Mouse (Mus musculus) layer of hippocampus, adult 8-10 months (tissue): ENCODE data around the gene Prss40. TPM values are rescaled to one million over a fixed set of nuclear protein-coding genes. Genes with fewer than 3 reads are reported as not detected.

Source experiments
- DNase-seq, 2 experiments: peaks; one replicate each; pipeline ENCODE4 v3.0.0; 2022; ENCODE audit warnings: low spot score in 2 of 2
- total RNA-seq, 4 experiments: library from RNA; stranded (reverse); gene quantifications; 2 replicates each; pipeline ENCODE4 v1.2.4; 2022

Prss40 gene
- not detected for total RNA-seq

DNA sequence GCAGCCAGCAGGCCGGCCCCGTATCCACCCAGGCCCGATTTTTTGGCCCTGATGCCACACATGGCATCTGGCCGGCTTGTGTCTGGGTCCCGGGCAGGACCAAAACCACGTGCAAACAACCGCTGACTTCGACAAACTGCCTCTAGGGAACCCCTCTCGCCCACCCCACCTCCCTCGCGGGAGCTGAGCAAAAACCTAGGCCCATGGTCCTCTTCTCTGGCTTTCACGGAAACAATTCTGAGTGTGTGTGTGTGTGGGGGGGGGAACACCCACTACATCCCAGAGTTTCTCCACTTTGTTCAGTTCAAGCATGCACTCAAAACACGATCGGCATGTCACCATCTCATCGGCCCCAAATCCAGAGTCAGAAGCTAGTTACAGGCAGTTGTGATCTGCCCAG, at the start of gene Prss40:
Gene Prss40, minus strand, starts transcription at position 101 of the 400 bp plus-strand sequence.
- no peak for DNase-seq

GRCm38 (mm10) chr1:34602363-34602762, 41.6 kb upstream of the Prss40 start:
- peak in 1 of 2 experiments; percentile 69 for DNase-seq

GRCm38 (mm10) chr1:34601323-34602047, 40.7 kb upstream of the Prss40 start:
- no peak for DNase-seq

- no peak for DNase-seq
Observed at GRCm38 (mm10) chr1:34600000-34600399, 39.3 kb upstream of the Prss40 start.

- DNase-seq: no peak
Observed at GRCm38 (mm10) chr1:34587298-34588096, 26.8 kb upstream of the Prss40 start.

DNA sequence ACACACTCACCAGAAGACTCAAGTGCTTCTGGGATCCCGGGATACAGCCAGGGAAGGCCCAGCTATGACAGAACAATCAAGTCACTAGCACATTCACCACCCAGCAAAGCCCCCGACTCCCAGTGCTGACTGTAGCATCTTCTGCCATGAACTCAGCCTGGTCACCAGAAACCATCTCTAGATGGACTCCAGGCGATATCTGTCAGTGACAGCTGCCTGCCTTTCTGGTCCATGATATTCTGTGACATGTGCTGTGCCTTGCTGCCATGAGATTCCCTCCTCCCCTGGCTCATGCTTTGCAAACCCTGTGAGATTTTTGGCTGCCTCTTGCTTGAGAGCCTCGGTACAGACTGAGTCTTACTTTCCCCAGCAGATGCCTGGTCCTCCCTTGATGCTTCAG, 24.0 kb upstream of the Prss40 start:
- no peak for DNase-seq

- peak; percentile 82 to 84 for DNase-seq
Observed at GRCm38 (mm10) chr1:34583821-34584263, 23.1 kb upstream of the Prss40 start.

GRCm38 (mm10) chr1:34582218-34582617, 21.5 kb upstream of the Prss40 start:
- DNase-seq: no peak

- DNase-seq: peak; percentile 33 to 38
Observed at GRCm38 (mm10) chr1:34579782-34580356, 19.1 kb upstream of the Prss40 start.

- peak; percentile 64 to 76 for DNase-seq
Observed at GRCm38 (mm10) chr1:34578851-34579781, 18.4 kb upstream of the Prss40 start, which contains the start of gene Amer3. Gene Amer3, plus strand, starts transcription at chr1:34579657.

DNA sequence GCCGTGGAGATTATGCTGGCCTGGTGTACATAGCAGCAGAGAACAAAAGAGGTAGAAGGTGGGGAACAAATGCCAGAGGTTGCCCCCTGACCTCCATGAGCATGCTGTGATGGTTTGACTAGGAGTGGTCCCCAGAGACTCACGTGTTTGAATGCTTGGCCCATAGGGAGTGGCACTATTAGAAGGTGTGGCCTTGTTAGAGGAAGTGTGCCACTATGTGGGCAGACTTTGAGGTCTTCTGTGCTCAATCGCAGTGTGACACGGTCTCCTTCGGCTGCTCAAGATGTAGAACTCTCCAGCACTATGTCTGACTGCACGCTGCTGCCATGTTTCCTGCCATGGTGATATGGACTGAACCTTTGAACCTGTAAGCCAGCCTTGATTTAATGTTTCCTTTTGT, 12.5 kb upstream of the Prss40 start:
- DNase-seq: no peak

GRCm38 (mm10) chr1:34571431-34571830, 10.7 kb upstream of the Prss40 start:
- peak; percentile 57 to 64 for DNase-seq

DNA sequence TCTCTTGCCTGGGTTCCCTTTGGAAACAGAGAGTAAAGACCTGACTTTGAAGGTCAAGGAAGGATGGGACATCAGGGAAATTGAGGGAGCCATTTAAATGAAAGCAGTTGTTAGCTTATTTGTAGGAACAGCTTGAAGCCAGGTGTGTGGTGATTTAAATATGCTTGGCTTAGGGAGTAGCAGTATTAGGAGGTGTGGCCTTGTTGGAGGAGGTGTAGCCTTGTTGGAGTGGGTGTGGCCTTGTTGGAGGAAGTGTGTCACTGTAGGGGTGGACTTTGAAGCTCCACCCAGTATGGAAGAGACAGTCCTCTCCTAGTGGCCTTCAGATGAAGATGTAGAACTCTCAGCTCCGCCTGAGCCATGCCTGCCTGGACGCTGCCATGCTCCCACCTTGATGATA, 9.1 kb upstream of the Prss40 start:
- no peak for DNase-seq

DNA sequence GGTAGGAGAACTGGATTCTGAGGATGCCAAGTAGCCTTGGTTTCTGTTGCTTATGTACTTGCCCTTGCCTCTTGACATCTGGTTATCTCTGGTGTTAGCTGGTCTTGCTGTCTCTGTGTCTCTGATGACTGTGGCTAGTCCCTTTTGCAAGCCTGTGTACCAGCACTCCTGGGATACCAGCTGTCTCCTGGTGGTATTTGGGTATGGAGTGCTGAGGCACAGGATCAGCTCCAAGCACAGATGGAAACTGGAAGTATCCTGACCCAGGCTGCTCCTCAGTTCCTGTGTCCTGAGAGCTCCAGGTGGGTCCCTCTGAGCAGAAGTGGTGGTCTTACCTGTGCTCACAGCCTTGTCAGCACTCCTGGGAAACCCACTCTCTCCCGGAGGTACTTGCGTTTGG, 7.4 kb upstream of the Prss40 start:
- no peak for DNase-seq

- DNase-seq: no peak
Observed at GRCm38 (mm10) chr1:34564383-34565045, 3.8 kb upstream of the Prss40 start.

GRCm38 (mm10) chr1:34554275-34554674, 6.5 kb downstream of the Prss40 start:
- DNase-seq: no peak

- no peak for DNase-seq
Observed at GRCm38 (mm10) chr1:34553690-34554089, 7.1 kb downstream of the Prss40 start.

DNA sequence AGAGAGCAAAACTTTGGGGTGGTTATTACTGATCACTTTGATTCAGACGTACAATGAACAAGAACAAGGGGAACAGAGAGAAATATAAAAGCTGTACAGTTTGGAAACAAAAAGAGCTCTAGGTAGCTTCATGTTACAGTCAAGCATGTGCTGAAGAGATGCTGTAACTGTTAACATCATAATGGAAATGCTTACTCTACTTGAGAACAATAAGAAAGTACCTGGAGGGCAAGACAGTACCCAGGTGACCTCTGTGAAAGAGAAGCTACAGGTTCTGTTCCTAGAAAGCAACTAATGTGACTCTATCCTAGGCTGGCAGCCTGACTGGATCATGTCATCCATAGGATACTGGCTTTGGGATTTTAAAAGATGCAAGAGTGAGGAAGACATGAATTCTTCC, 13.7 kb downstream of the Prss40 start:
- DNase-seq: no peak

DNA sequence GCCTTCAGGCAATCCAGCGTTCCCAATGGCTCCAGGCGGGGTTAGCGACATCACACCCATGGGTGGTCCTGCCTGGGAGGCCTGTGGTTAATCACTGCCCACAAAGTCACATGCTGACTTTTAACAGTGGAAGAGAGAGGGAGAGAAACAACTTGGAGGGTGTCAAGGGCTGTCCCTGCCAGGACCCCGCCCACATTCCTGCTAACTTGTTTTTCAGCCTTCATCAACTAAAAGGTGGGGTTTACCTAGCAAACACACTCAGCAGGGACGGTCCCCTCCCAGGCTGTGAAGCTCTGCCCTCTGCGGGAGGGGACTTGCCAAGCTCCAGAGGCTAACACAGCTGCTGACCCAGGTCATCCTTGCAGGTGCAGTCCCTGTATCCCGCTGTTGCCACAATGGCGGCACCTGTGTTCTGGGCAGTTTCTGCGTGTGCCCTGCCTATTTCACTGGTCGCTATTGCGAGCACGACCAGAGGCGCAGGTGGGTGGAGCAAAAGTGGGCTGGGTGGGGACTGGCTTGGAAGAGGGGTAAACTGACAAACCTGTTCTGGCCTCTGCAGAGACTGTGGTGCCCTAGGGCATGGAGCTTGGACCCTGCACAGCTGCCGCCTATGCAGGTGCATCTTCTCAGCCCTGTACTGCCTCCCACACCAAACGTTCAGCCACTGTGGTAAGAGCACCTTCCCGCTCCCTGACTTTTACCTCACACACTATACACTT, 23.8 kb downstream of the Prss40 start:
- no peak for DNase-seq

- no peak for DNase-seq
Observed at GRCm38 (mm10) chr1:34536291-34536766, 24.4 kb downstream of the Prss40 start.
